Mouse (Mus musculus) embryo, embryonic 11.5 days (tissue): ENCODE results near the gene Tubd1.

Source experiments
- DNase-seq: peaks from one replicate; pipeline ENCODE4 v3.0.0-alpha.2; 2012; ENCODE audit warnings: low read depth, low spot score

Gene Tubd1

DNA sequence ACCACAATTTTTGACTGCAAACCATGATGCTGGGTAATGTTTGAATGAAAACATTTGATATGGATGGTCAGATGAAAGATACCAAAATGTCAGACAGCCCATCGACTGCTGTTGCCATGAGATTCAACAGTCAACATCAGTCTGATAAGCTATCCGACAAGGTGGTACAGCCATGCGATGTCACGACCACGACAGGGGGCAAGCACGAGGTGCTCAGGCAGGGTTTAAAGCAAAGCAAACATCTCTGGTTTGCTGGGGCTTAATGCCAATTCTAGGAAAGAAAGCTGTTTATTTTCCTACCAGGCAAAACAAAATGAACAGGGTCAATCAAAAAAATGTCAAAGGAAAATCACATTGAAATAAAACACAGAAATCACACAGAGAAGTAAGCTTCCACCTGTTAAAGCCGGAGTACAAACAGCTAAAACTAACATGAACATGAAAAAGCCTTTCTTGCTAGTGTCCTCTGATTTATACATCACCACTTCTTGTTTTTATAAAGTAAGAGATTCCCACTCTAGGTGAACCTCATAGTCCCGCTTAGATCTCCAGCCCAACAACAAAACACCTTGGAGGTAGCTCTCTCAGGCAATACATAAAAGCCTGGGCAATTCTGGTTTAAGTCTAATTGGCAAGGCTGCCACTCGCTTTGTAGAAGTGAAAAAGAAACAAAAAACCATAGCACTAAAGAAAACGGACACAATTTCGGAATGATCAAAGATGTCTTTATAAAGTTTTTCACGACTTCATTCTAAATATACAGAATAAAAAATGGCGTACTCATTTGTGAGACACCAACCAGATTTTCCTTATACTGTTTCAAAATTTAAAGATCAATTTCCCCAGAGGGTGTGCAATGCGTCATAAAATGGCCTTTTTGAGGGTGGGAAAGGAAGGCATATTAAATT lies 39.5 kb downstream of the Tubd1 start:
- no peak for DNase-seq

DNA sequence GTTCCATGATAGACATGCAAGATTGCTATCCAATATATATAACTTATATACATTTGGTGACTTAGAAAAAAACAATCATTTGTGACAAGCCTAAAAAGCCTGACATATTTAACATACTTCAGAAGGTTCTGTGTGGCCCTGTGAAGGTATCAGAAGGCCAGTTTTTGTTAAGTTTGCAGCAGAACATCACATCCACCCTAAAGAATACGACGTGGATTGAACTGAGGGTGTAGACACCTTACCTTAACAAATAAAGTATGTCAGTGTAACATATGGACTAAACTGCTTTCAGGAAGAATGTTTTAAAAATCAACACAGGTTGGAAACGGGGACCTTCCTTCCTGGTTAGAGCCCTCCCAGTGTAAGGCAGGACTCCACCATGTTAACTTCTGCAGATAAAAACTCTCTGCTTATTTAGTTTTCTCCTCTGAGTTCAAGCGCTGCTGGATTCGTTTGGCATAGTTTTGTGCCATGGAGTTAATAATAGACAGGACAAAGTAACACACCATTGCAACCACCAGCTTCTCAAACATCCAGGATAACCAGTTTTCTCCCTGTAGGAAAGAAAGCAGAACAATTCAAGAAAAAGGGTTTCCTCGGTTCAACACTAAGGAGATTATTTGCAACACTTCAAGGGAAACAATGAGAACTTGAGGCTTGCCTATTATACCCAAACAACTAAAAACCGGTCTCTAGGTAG lies 40.3 kb downstream of the Tubd1 start:
- no peak for DNase-seq

GRCm38 (mm10) chr11:86585598-86585984 lies 40.8 kb downstream of the Tubd1 start:
- DNase-seq: no peak

DNA sequence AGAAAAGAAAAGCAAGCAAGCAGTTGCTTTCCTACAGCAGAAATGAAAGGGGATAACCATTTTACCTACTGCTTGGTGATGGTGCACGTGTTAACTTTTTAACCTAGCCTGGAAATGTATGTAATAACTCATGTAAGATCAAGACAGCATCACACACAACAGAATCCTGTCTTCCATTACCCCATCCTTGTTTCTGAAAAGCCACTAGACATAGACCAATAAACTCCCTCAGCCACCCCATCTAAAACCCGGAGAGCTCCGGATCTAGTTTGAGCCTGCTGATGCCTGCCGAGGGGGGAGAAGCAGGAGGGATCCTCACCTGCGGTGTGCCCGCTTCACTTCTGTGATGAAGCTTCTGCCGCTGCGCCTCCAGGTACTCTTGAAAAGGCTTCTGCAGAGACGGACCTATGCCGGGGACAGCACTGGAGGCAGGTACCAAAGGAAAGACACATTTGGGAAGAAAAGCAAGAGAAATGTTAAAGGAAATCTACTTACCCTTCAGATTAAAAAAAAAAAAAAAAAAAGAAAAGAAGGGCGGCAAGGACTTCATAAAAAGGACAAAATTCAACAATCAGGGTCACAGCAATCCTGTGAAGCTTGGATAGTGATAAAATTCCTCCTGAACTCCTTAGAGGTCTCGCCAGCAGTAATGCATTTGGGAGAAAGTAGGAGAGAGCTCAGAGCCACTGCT lies 41.5 kb downstream of the Tubd1 start:
- no peak for DNase-seq

- DNase-seq: no peak
These were observed 42.3 kb downstream of the Tubd1 start for GRCm38 (mm10) chr11:86586868-86587792.

DNA sequence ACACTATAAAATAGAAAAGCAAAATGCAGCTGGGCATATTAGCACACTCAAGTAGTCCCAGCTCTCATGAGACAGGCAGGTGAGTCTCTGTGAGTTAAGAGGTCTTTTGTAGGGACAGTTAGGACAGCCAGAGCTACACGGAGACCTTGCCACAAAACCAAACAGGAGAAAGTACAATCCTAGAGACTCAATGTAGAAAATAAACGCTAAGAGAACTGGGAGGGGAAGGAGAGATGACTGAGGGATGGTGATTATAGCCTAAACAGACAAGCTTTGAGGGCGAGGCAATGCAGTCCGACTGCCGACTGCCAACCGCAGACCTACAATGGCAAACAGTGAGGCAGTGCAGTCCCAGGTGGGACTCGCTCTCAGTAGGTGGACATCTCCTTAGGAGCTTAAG lies 43.0 kb downstream of the Tubd1 start:
- no peak for DNase-seq

DNA sequence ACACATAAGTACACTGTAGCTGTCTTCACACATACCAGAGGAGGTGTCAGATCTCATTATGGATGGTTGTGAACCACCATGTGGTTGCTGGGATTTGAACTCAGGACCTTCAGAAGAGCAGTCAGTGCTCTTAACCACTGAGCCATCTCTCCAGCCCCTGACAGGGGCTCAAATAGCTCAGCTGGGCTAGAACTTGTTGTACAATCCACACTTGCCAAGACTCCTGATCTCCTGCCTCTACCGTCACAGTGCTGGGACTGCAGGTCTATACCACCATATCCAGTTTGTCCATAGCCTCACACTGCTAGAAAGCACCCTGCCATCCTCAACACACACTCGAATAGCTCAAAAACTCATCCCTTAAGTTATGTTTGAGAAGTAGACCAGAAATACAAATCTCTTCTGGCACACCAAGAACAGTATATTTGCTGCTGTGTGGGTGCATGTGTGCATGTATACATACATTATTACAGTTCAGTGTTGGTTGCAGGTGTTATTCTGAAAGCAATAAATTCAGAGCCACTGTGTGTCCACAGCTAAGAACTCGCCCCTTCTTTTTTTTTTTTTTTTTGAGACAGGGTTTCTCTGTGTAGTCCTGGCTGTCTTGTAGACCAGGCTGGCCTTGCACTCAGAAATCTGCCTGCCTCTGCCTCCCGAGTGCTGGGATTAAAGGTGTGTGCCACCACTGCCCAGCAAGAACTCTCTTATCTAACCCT lies 44.0 kb downstream of the Tubd1 start:
- no peak for DNase-seq

DNA sequence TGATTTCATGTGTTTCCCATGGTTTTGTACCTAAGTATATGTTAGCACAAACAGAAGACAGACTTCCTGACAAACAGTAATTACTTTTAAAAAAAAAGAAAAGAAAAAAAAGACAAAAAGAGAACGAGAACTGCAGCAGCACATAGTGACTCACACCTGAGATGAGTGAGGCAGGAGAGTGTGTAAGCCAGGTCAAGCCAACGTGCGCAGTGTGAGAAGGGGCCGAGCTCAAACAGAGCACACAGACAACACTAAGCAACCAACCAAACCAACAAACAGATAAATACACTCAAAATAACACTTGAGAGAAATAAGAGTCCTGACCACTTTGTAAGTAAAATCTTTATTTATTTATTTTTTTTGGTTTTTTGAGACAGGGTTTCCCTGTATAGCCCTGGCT lies 45.3 kb downstream of the Tubd1 start:
- DNase-seq: no peak

DNA sequence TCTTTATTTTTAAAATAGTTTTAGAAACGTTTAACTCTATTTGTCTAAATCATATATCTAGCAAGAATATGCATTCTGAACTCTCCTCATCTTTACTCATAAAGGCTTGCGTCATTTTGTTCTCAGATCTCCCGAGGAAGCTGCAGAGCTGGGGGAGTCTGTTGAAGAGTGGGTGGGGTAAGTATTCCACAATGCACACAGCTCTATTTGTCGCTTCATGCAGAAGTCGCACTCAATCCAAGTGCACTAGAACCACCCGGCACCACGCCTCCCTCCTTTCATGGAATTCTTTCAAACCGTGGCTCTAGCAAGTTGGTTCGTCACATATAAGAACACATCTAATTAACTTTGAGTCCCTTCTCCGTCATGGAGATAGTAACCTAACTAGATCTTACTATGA lies 45.8 kb downstream of the Tubd1 start:
- no peak for DNase-seq

GRCm38 (mm10) chr11:86591301-86591845 lies 46.6 kb downstream of the Tubd1 start:
- DNase-seq: no peak

DNA sequence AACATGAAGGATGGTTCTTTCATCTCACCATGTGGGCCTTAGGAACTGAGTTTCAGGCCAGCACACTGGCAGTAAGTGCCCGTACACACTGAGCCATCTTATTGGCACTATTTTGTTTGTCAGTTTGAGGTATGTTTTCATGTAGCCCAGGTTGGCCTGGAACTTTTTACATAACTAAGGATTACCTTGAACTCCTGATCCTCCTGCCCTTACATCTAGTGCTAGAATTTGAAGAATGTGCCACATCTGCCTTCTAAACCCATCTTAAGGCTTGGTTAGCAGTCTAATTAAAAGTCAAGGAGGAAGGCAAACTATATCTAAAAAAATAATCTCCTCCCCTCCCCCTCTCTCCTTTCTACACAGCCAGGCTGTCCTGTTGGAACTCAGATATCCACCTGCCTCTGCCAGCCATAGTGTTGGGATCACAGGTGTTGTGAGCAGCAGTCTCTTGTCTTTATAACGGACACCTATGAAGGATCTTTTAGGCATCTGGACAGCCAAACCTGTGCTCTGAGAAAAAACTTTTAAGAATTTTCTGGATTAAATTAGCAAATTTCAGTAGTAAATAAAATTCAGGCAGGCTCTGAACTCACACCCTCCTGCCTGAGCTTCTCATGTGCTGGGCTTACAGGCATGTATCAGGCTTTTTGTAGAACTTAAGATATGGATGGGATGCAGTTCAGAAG lies 47.3 kb downstream of the Tubd1 start:
- DNase-seq: no peak

DNA sequence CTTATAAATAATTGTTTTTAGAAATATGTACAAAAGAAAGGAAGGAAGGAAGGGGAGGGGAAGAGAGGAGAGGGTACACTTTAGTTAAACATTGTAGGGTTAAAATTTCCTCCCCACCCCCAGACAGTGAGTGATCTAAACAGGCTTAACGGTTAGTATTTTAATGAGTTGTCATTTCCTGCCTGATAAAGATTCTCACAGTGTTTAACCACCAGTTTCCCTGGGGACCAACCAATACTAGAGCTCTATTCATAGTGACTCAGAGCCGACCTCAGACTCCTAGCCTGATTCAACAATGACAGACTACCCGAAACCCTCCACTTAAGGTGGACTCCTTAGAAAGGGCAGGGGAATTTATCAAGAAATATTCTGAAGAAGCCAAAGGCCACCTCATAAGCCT lies 48.2 kb downstream of the Tubd1 start:
- no peak for DNase-seq

GRCm38 (mm10) chr11:86593443-86593842 lies 48.7 kb downstream of the Tubd1 start:
- no peak for DNase-seq

- DNase-seq: no peak
These were observed 49.5 kb downstream of the Tubd1 start for GRCm38 (mm10) chr11:86594188-86594876.

GRCm38 (mm10) chr11:86595366-86595765 lies 50.6 kb downstream of the Tubd1 start:
- no peak for DNase-seq

- DNase-seq: no peak
These were observed 51.6 kb downstream of the Tubd1 start for GRCm38 (mm10) chr11:86596187-86596960.

GRCm38 (mm10) chr11:86596976-86597375 lies 52.2 kb downstream of the Tubd1 start:
- DNase-seq: no peak

DNA sequence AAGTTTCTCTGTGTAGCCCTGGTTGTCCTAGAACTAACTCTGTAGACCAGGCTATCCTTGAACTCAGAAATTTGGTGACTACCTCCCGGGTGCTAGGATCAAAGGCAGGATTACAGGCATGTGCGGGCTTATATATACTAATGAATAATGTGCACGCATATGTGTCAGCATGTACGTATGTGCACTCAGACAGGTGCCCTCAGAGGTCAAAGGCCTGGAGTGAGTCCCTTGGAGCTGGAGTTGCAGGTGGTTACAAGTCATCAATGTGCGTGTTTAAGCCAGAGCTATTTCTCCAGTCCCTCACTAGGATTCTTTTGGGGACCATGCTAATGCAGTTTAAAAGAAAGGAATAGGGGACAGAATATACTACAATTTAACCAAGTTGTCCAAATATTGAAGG lies 53.4 kb downstream of the Tubd1 start:
- DNase-seq: no peak
